Mouse (Mus musculus): Measurements from ENCODE around the gene Gm4792.

Gene Gm4792

GRCm38 (mm10) chr10:94298471-94298870, at the start of gene Gm4792:
Gene Gm4792, minus strand, starts transcription at chr10:94298703.
- in situ Hi-C loops (cut with MboI, MseI) = no loop called here

GRCm38 (mm10) chr10:94347959-94348358, 49.5 kb upstream of the Gm4792 start:
- in situ Hi-C loops (cut with MboI, MseI) = no loop called here

- in situ Hi-C loops (cut with MboI, MseI) = no loop called here
Measured at GRCm38 (mm10) chr10:94347296-94347695, 48.8 kb upstream of the Gm4792 start.

GRCm38 (mm10) chr10:94346596-94346995, 48.1 kb upstream of the Gm4792 start:
- in situ Hi-C loops (cut with MboI, MseI) = no loop called here

- in situ Hi-C loops (cut with MboI, MseI) = no loop called here
Measured at GRCm38 (mm10) chr10:94345509-94346252, 47.2 kb upstream of the Gm4792 start.

GRCm38 (mm10) chr10:94344631-94345417, 46.3 kb upstream of the Gm4792 start:
- in situ Hi-C loops (cut with MboI, MseI) = no loop called here

GRCm38 (mm10) chr10:94343581-94343980, 45.1 kb upstream of the Gm4792 start:
- in situ Hi-C loops (cut with MboI, MseI) = no loop called here

- in situ Hi-C loops (cut with MboI, MseI) = no loop called here
Measured at GRCm38 (mm10) chr10:94342256-94342655, 43.8 kb upstream of the Gm4792 start.

GRCm38 (mm10) chr10:94341501-94341900, 43.0 kb upstream of the Gm4792 start:
- in situ Hi-C loops (cut with MboI, MseI) = no loop called here

GRCm38 (mm10) chr10:94336071-94336470, 37.6 kb upstream of the Gm4792 start:
- in situ Hi-C loops (cut with MboI, MseI) = no loop called here

GRCm38 (mm10) chr10:94335047-94335446, 36.5 kb upstream of the Gm4792 start:
- in situ Hi-C loops (cut with MboI, MseI) = no loop called here

- in situ Hi-C loops (cut with MboI, MseI) = no loop called here
Measured at GRCm38 (mm10) chr10:94333328-94333727, 34.8 kb upstream of the Gm4792 start.

GRCm38 (mm10) chr10:94332358-94333137, 34.0 kb upstream of the Gm4792 start:
- in situ Hi-C loops (cut with MboI, MseI) = no loop called here

- in situ Hi-C loops (cut with MboI, MseI) = no loop called here
Measured at GRCm38 (mm10) chr10:94329962-94330361, 31.5 kb upstream of the Gm4792 start.

GRCm38 (mm10) chr10:94318574-94318973, 20.1 kb upstream of the Gm4792 start:
- in situ Hi-C loops (cut with MboI, MseI) = loop anchor here in 1 of 2 experiments (25.0 kb wide), 1 partner anchor 1419 kb away; no protein-coding TSS in a partner anchor

GRCm38 (mm10) chr10:94313146-94313545, 14.6 kb upstream of the Gm4792 start:
- in situ Hi-C loops (cut with MboI, MseI) = loop anchor here in 1 of 2 experiments (25.0 kb wide), 1 partner anchor 1424 kb away; no protein-coding TSS in a partner anchor

- in situ Hi-C loops (cut with MboI, MseI) = loop anchor here in 1 of 2 experiments (25.0 kb wide), 1 partner anchor 1425 kb away; no protein-coding TSS in a partner anchor
Measured at GRCm38 (mm10) chr10:94312007-94312715, 13.7 kb upstream of the Gm4792 start.

- in situ Hi-C loops (cut with MboI, MseI) = loop anchor here in 1 of 2 experiments (25.0 kb wide), 1 partner anchor 1426 kb away; no protein-coding TSS in a partner anchor
Measured at GRCm38 (mm10) chr10:94311511-94312006, 13.1 kb upstream of the Gm4792 start, which contains the start of gene Tmcc3. Gene Tmcc3, plus strand, starts transcription at chr10:94311949.

- in situ Hi-C loops (cut with MboI, MseI) = loop anchor here in 1 of 2 experiments (25.0 kb wide), 1 partner anchor 1427 kb away; no protein-coding TSS in a partner anchor
Measured at GRCm38 (mm10) chr10:94310499-94311267, 12.2 kb upstream of the Gm4792 start.

- in situ Hi-C loops (cut with MboI, MseI) = loop anchor here in 1 of 2 experiments (10.0 to 25.0 kb wide), 2 partner anchors 601 to 1432 kb away; no protein-coding TSS in a partner anchor
Measured at GRCm38 (mm10) chr10:94305526-94305925, 7.0 kb upstream of the Gm4792 start.
